Mouse (Mus musculus): ENCODE measurements around the gene Mrpl34.
"Not testable (repeated sequence)": the region's sequence is repeated elsewhere in the genome, so short reads cannot be mapped to it uniquely, and the experiment has no call there.

Gene Mrpl34

GRCm38 (mm10) chr8:71464513-71465500, at the start of gene Mrpl34:
TSS of gene Mrpl34 (plus strand) at chr8:71464959.
- DNase-seq (ENCODE audit: low read depth, low spot score) = peak; percentile 99

DNA sequence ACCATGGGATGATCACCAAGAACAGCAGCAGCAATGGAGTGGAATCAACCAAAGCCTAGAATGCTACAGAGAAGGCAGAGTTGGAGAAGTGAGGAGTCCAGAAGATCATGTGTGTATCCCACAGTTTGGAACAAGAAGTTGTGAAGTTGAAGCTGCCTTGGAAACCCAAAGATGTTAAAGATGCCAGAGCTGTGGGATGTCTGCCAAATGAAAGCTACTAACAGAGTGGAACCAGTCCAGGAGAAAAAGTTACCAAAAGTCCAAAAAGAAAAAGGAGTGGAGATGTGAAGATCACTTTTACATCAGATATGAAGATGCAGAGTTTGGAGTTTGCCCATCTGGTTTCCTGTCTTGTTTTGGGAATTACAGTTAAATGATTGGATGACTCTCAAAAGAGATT, 42.6 kb upstream of the Mrpl34 start:
- no peak for DNase-seq (ENCODE audit: low read depth, low spot score)

DNA sequence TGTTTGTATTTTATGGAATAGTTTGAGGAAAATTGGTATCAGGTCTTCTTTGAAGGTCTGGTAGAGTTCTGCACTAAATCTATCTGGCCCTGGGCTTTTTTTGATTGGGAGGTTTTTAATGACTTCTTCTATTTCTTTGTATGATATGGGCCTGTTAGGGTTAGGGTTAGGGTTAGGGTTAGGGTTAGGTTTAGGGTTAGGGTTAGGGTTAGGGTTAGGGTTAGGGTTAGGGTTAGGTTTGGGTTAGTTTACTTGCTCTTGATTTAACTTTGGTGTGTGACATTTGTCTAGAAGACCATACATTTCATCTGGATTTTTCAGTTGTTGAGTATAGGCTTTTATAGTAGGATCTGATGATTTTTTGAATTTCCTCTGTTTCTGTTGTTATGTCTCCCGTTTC, 31.8 kb upstream of the Mrpl34 start:
- DNase-seq (ENCODE audit: low read depth, low spot score) = not testable (repeated sequence)

DNA sequence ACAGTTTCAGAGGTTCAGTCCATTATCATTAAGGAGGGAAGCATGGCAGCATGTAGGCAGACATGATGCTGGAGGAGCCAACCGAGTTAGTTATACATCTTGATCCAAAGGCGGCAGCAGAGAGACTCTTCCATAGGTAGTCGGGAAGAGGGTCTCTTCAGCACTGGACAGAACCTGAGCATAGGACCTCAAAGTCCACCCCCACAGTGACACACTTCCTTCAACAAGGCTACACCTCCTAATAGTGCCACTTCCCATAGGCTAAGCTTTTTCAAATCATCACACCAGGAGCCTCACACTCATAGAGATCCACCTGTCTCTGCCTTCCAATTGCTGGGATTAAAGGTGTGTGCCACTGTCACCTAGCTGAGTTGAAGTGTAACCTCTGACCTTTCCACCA, 27.7 kb upstream of the Mrpl34 start:
- DNase-seq (ENCODE audit: low read depth, low spot score) = no peak

- peak; percentile 67 for DNase-seq (ENCODE audit: low read depth, low spot score)
Observed at GRCm38 (mm10) chr8:71441404-71441803, 23.4 kb upstream of the Mrpl34 start.

DNA sequence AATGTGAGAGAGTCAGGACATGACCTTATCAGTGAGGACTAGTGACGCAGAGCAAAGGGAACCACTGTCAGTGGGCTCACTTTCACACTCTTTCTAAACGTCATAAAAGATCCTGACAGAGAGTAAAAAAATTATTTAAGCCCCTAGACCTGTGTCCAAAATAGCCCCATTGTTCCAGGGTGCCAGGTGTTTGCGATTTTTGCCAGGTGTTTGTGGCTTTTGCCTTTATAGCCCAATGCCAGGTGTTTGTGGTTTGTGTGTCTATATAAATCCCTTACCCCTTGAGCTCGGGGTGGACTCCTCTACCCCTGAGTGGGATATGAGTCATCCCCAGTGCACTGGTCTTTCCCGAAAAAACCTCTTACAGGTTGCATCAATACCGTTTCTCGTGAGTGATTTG, 19.7 kb upstream of the Mrpl34 start:
- DNase-seq (ENCODE audit: low read depth, low spot score) = no peak

- no peak for DNase-seq (ENCODE audit: low read depth, low spot score)
Observed at GRCm38 (mm10) chr8:71451337-71451736, 13.4 kb upstream of the Mrpl34 start.

GRCm38 (mm10) chr8:71451777-71452176, 13.0 kb upstream of the Mrpl34 start:
- DNase-seq (ENCODE audit: low read depth, low spot score) = peak; percentile 27

GRCm38 (mm10) chr8:71452669-71453068, 12.1 kb upstream of the Mrpl34 start:
- no peak for DNase-seq (ENCODE audit: low read depth, low spot score)

DNA sequence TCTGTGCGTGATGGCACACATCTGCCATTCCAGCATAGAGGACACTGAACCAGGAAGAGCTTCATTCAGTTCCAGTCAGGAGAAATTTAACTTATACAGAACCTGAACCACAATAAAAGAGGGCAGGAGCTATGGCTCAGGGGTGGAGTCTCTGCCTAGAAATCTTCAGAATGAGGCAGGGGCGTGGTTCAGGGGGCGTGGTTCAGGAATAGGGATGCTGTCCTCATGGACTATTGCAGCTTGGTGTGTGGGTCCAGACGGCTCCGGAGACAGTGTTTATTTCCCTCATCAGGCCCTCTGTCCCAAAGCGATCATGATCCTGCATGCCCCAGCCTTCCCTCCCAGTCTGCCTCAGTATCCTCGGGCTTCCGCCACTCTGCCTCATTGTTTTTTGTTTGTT, 10.1 kb upstream of the Mrpl34 start:
- peak; percentile 63 for DNase-seq (ENCODE audit: low read depth, low spot score)

DNA sequence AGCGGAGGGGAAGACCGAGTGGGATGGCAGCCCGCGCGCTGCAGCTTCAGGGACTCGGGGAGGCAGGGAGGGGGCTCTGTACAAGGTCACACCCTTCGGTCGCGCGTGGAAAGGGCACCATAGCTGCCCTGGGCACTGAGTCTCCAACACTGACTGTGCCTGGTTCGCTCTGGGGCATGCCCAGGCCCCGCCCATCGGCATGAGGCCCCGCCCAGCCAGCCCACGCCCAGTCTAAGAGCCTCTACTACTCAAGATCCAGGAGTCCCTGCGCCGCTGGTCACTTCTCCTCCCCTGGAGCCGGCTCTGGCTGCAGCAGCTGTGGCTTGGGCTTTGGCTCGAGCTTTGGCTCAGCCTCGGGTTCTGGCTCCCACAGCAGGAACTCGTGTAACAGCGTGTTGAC, 7.9 kb upstream of the Mrpl34 start:
- DNase-seq (ENCODE audit: low read depth, low spot score) = peak; percentile 50

- peak; percentile 75 for DNase-seq (ENCODE audit: low read depth, low spot score)
Observed at GRCm38 (mm10) chr8:71457659-71458270, 7.0 kb upstream of the Mrpl34 start.

DNA sequence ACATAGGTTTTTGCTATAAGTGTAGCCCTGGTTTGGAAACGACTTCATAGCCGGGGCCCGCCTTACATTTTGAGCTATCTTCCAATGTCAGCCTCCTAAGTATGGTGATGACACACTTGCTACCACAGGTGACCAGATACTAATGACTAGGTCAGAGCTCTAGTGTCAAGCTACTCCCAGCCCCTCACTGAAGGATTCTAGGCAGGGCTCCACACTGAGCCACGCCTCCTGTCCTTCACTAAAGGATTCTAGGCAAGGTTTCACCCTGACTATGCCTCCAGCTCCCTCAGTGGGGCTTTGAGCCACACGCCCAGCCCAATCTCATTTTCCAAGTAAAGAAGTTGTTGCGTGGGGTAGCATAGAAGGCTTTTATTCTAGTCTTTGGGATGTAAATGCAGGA, 4.0 kb upstream of the Mrpl34 start:
- DNase-seq (ENCODE audit: low read depth, low spot score) = peak; percentile 19

DNA sequence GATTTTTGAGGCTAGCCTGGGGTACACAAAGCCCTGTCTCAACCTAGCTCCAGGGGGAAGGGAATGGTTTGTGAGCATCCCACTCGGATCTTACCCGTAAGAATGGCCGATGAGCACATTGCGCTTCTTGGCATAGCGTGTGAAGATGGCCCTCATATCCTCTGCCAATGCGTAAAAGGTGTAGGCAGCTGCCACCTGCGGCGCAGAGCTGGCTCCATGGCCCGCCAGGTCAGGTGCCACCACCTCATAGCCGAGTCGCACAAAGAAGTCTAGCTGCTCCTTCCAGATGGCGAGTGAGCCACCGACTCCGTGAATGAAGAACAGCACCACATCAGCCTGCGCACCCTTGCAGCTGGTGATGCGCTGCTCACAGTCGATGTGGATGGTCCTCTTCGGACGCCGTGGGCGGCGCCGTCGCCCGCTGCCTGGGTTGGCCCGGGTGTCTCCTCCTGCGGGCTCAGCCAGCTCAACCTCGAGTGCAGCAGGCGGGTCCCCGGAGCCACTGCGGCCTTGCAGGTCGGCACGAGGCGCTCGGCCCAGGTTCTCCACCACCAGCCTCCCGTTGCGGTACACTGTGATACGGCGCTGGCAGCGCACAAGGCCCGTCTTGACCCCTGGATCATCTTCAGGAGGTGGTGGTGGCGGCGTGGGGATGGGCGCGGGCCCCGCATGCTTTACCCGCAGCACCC, 3.5 kb upstream of the Mrpl34 start:
- peak; percentile 58 for DNase-seq (ENCODE audit: low read depth, low spot score)

DNA sequence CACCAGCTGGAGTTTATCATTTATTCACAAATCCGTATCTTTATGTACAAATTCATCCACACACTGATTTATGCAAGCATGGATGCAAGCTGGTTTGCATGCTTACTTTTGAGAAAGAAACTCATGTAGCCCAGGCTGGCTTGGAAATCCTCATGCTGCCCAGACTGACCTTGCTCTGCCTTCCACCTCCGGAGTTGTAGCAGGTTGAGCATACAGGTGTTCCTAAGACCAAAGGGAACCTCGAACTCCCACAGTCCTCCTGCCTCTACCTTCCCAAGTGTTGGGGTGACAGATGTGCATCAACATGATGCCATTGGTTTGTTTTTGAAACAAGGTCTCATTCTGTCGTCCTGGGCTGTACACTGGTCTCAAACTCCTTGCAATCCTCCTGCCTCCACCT, 2.6 kb upstream of the Mrpl34 start:
- no peak for DNase-seq (ENCODE audit: low read depth, low spot score)

DNA sequence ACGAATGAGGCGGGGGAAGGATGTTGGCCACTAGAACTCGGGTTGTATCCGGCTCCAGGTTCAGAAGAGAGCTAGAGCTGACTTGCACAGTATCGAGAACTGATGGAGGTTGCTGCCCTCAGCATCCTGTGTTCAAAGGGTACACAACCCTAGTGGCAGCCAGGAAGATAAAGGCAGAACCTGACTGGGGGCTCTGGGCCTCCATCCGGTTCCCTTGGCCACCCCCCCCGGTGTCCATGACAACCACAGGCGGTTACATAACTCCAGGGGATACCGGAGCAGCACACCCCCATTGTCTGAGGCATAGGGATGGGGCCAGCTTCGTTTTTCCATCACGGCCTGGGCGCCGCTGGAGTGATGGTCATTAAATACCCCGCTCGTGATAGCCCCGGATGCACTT, 2.0 kb upstream of the Mrpl34 start:
- no peak for DNase-seq (ENCODE audit: low read depth, low spot score)

GRCm38 (mm10) chr8:71463188-71464033, 1.3 kb upstream of the Mrpl34 start, which contains the start of gene Abhd8:
TSS of gene Abhd8 (minus strand) at chr8:71463655.
- peak; percentile 97 for DNase-seq (ENCODE audit: low read depth, low spot score)

- DNase-seq (ENCODE audit: low read depth, low spot score) = no peak
Observed at GRCm38 (mm10) chr8:71465733-71466132, 974 bp downstream of the Mrpl34 start.

- no peak for DNase-seq (ENCODE audit: low read depth, low spot score)
Observed at GRCm38 (mm10) chr8:71466198-71466597, 1.4 kb downstream of the Mrpl34 start.

DNA sequence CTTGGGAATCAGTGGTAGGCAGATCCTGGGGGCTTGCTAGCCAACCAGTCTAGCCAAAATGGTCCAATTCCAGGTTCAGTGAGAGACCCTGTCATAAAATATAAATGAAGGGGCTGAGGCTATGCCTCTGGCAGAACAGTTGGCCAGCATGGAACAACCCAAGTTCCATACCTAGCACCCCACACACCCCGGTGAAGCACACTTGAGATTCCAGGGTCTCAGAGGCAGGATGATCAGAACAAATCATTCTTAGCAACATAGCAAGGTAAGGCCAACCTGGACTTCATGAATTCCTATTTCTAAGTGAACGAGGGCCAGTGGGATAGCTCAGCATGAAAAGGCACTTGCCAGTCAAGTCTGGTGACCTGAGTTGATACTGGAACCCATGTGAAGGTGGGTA, 2.4 kb downstream of the Mrpl34 start:
- DNase-seq (ENCODE audit: low read depth, low spot score) = no peak

- DNase-seq (ENCODE audit: low read depth, low spot score) = no peak
Observed at GRCm38 (mm10) chr8:71468001-71468400, 3.2 kb downstream of the Mrpl34 start.

All from ZHBTc4 (cell line).